Mouse (Mus musculus): ENCODE data around the gene Fbxl17.

Gene Fbxl17

GRCm38 (mm10) chr17:63165847-63166246 is 334.0 kb downstream of the Fbxl17 start:
- DNase-seq (ENCODE audit: low spot score): no peak

- DNase-seq (ENCODE audit: low spot score): no peak
These were observed 335.5 kb downstream of the Fbxl17 start for GRCm38 (mm10) chr17:63164289-63164688.

GRCm38 (mm10) chr17:63161953-63162352 is 337.9 kb downstream of the Fbxl17 start:
- DNase-seq (ENCODE audit: low spot score): no peak

GRCm38 (mm10) chr17:63159196-63159595 is 340.6 kb downstream of the Fbxl17 start:
- DNase-seq (ENCODE audit: low spot score): no peak

GRCm38 (mm10) chr17:63158436-63158835 is 341.4 kb downstream of the Fbxl17 start:
- no peak for DNase-seq (ENCODE audit: low spot score)

GRCm38 (mm10) chr17:63157906-63158305 is 341.9 kb downstream of the Fbxl17 start:
- DNase-seq (ENCODE audit: low spot score): peak; percentile 74

- no peak for DNase-seq (ENCODE audit: low spot score)
These were observed 342.8 kb downstream of the Fbxl17 start for GRCm38 (mm10) chr17:63157019-63157418.

- DNase-seq (ENCODE audit: low spot score): no peak
These were observed 353.3 kb downstream of the Fbxl17 start for GRCm38 (mm10) chr17:63146514-63146913.

GRCm38 (mm10) chr17:63145751-63146491 is 353.9 kb downstream of the Fbxl17 start:
- DNase-seq (ENCODE audit: low spot score): peak; percentile 74

GRCm38 (mm10) chr17:63145311-63145741 is 354.5 kb downstream of the Fbxl17 start:
- DNase-seq (ENCODE audit: low spot score): peak; percentile 78

GRCm38 (mm10) chr17:63143825-63144224 is 356.0 kb downstream of the Fbxl17 start:
- DNase-seq (ENCODE audit: low spot score): no peak

- DNase-seq (ENCODE audit: low spot score): no peak
These were observed 365.0 kb downstream of the Fbxl17 start for GRCm38 (mm10) chr17:63134805-63135204.

- DNase-seq (ENCODE audit: low spot score): no peak
These were observed 377.4 kb downstream of the Fbxl17 start for GRCm38 (mm10) chr17:63122427-63122826.

- DNase-seq (ENCODE audit: low spot score): no peak
These were observed 380.1 kb downstream of the Fbxl17 start for GRCm38 (mm10) chr17:63119701-63120100.

- no peak for DNase-seq (ENCODE audit: low spot score)
These were observed 380.7 kb downstream of the Fbxl17 start for GRCm38 (mm10) chr17:63119077-63119476.

- DNase-seq (ENCODE audit: low spot score): peak; percentile 23
These were observed 382.7 kb downstream of the Fbxl17 start for GRCm38 (mm10) chr17:63117130-63117529.

- no peak for DNase-seq (ENCODE audit: low spot score)
These were observed 385.3 kb downstream of the Fbxl17 start for GRCm38 (mm10) chr17:63114399-63115085.

- no peak for DNase-seq (ENCODE audit: low spot score)
These were observed 387.0 kb downstream of the Fbxl17 start for GRCm38 (mm10) chr17:63112826-63113225.

GRCm38 (mm10) chr17:63110994-63111393 is 388.8 kb downstream of the Fbxl17 start:
- DNase-seq (ENCODE audit: low spot score): peak; percentile 41

- peak; percentile 12 for DNase-seq (ENCODE audit: low spot score)
These were observed 389.5 kb downstream of the Fbxl17 start for GRCm38 (mm10) chr17:63110211-63110755.

- peak; percentile 37 for DNase-seq (ENCODE audit: low spot score)
These were observed 391.8 kb downstream of the Fbxl17 start for GRCm38 (mm10) chr17:63108035-63108434.

GRCm38 (mm10) chr17:63107515-63107914 is 392.3 kb downstream of the Fbxl17 start:
- DNase-seq (ENCODE audit: low spot score): no peak

- no peak for DNase-seq (ENCODE audit: low spot score)
These were observed 404.3 kb downstream of the Fbxl17 start for GRCm38 (mm10) chr17:63095553-63095952.
